Mouse (Mus musculus) heart, embryonic 10.5 days (tissue): ENCODE data around the gene Gm20917. TPM values are rescaled to one million over a fixed set of nuclear protein-coding genes. Genes with fewer than 3 reads are reported as not detected.
"Not testable (repeated sequence)": the region's sequence is repeated elsewhere in the genome, so short reads cannot be mapped to it uniquely, and the experiment has no call there.

ENCODE experiments used
- DNase-seq: peaks from one replicate; pipeline ENCODE4 v3.0.0-alpha.2; 2017; ENCODE audit warnings: low spot score
- H3K27ac ChIP-seq: fragments of 300-500 bp; sonication (generic); 2 replicates; pipeline ENCODE4 v1.5.1; 2016; ENCODE audit warnings: mild to moderate bottlenecking
- H3K27me3 ChIP-seq: fragments of 300-500 bp; sonication (generic); 2 replicates; pipeline ENCODE4 v1.6.1; 2016; ENCODE audit warnings: mild to moderate bottlenecking; ENCODE audit not compliant: poor library complexity, insufficient read depth, severe bottlenecking
- H3K36me3 ChIP-seq: fragments of 300-500 bp; sonication (generic); 2 replicates; pipeline ENCODE4 v1.6.1; 2016; ENCODE audit warnings: mild to moderate bottlenecking, moderate library complexity
- H3K4me1 ChIP-seq: fragments of 300-500 bp; sonication (generic); 2 replicates; pipeline ENCODE4 v1.6.1; 2016; ENCODE audit warnings: mild to moderate bottlenecking
- H3K4me3 ChIP-seq: fragments of 300-500 bp; sonication (generic); 2 replicates; pipeline ENCODE4 v1.5.1; 2016; ENCODE audit warnings: mild to moderate bottlenecking, moderate library complexity
- H3K9me3 ChIP-seq: fragments of 300-500 bp; sonication (generic); 2 replicates; pipeline ENCODE4 v1.6.1; 2016; ENCODE audit warnings: mild to moderate bottlenecking, moderate library complexity
- WGBS: fragments of 180-500 bp; shearing (Covaris S2); methylation state at CpG from one replicate; pipeline ENCODE4 v1.1.7; 2016; 5-methylcytosine and 5-hydroxymethylcytosine counted together
- polyA plus RNA-seq: library from polyadenylated mRNA; unstranded; fragments of >200 nt; fragmentation: Nextera tagmentation; extraction: Ambion mirVana; gene quantifications from 2 replicates; pipeline ENCODE4 v1.2.1, GENCODE M21; 2016

Gene Gm20917
- not detected in 2 replicates for polyA plus RNA-seq

GRCm38 (mm10) chrY:79151022-79151421 is at the start of gene Gm20917:
TSS of gene Gm20917 (minus strand) at chrY:79151122.
- not testable (repeated sequence) for H3K27ac ChIP-seq, DNase-seq, H3K9me3 ChIP-seq, H3K4me3 ChIP-seq, H3K4me1 ChIP-seq, H3K27me3 ChIP-seq, H3K36me3 ChIP-seq
- WGBS, result no CpG with 5 or more reads among the region's 4 CpGs

Other genes starting within 250 kb of the Gm20917 start
- gene Gm20916, start 168.4 kb upstream of the Gm20917 start, polyA plus RNA-seq, result not detected in 2 replicates